Mouse (Mus musculus) thymus, adult 2 months (tissue): ENCODE measurements around the gene Sox6.

ENCODE experiments used
- CTCF ChIP-seq: fragments of 200-500 bp; IDR thresholded peaks from 2 replicates; pipeline ENCODE4 v1.5.1; 2012; ENCODE audit warnings: mild to moderate bottlenecking, control low read depth, low read length, moderate library complexity, borderline replicate concordance; ENCODE audit not compliant: control insufficient read depth, poor library complexity, insufficient read depth; ENCODE audit errors: extremely low read depth
- POLR2A ChIP-seq: fragments of 200-500 bp; IDR thresholded peaks from 2 replicates; pipeline ENCODE4 v1.6.1; 2012; ENCODE audit warnings: mild to moderate bottlenecking, low read length, control low read depth, moderate library complexity; ENCODE audit not compliant: control insufficient read depth, poor library complexity, insufficient read depth; ENCODE audit errors: extremely low read depth

DNA sequence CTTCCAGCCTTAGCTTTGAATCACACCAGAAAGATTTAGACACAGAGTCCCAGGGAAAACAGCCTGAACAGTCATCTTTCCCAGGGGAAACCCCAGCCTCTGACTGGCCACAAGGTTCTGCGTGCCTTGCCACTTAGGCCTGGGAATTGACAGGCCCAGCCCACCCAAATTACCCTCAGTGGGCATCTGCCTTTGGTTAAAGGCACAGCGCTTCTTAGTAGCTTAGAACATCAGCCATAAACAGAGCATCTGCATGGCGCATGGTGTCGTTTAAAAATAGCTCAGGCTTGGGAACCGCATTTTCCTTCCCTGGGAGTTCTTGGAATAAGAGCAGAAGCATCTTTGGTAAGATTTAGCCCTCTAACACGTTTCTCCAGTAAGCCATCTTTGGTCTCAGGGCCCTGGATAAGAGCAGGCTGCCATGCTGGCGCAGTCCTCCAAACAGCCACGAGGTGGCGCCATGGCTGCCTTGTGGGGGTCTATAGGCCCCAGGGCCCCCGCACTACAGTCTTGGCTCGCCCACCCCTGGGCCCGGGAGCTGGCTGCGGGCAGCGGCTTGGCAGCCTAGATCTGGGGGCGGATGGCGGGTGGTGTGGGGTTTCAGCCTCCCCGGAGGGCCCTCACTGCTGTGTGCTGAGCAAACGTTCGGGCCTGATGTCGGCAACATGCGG is 585.4 kb downstream of the Sox6 start:
- TF ChIP-seq POLR2A (no peak), CTCF (peak; percentile 75; the same call in 1 of the 2 replicates)
